Mouse (Mus musculus) spleen, adult 10 weeks (tissue): ENCODE data around the gene Cfhr1. TPM values are rescaled to one million over a fixed set of nuclear protein-coding genes. Genes with fewer than 3 reads are reported as not detected.

Experiments used
- polyA plus RNA-seq: library from polyadenylated mRNA; stranded (reverse); fragments of 350-450 nt; fragmentation: Illumina TruSeq; extraction: RNeasy Lipid Tissue Mini Kit (QIAGEN cat#74804); gene quantifications from one replicate; pipeline ENCODE4 v1.2.3, GENCODE M21; 2015; ENCODE audit warnings: low replicate concordance; ENCODE audit not compliant: insufficient read depth

Cfhr1 gene
- polyA plus RNA-seq: not detected

DNA sequence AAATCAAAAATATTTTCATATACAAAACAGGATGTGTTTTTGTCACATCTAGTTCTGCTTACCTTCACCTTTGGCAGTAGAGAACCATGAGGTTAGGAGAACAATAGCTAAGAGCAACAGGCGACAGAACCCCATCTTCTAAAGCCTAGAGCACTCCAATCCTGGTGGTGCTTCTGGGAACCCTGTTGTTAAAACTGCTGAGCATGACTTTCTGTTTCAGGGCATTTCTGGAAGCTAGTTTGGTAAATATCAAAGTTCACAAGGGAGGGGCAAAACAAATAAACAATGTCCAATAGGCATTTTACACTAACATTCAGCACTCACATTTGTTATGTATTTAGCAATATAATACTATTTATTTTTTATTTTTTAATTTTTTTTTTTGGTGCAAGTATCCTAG lies at the start of gene Cfhr1:
Gene Cfhr1, minus strand, starts transcription at position 249 of the 400 bp plus-strand sequence.

DNA sequence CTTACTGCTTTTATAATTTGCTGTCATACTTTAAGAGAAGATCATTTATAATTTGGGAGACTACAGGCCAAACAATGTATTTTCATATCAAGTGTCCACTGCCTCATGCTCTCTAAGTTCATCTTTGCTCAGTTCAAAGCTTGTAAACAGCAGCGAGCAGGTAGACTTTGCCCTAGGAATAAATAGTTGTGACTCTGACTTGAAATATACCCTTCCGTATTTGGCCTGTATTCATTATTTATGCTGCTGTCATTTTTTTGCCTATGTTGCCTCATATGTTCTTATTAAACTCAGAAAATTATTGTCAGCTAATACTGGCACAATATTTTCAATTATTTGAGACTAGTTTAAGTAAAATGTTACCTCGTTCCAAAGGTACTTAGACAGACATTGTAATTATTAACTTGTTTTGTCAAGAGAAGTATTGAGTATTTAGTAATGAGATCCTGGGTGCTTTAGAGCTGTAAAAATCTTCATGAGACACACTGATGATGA lies 58.8 kb downstream of the Cfhr1 start, which contains the start of gene F13b:
Gene F13b, plus strand, starts transcription at position 445 of the 495 bp plus-strand sequence.

Other genes starting within 250 kb of the Cfhr1 start
- gene Crb1, start 183.2 kb downstream of the Cfhr1 start, polyA plus RNA-seq: not detected
- 15.0 TPM for gene Zbtb41, start 138.0 kb downstream of the Cfhr1 start, polyA plus RNA-seq
- 4.4 TPM for gene Aspm, start 105.5 kb downstream of the Cfhr1 start, polyA plus RNA-seq
- not detected for gene F13b, start 58.6 kb downstream of the Cfhr1 start, polyA plus RNA-seq
- gene Gm4788, start 221.0 kb upstream of the Cfhr1 start, polyA plus RNA-seq: not detected